Mouse (Mus musculus) ES-E14 (cell line): ENCODE measurements around the gene Ophn1.

Source experiments
- CHD2 ChIP-seq: IDR thresholded peaks from 2 replicates; pipeline ENCODE4 v1.6.1; 2014; ENCODE audit warnings: mild to moderate bottlenecking, low read depth, low read length, inconsistent platforms
- MAFK ChIP-seq: IDR thresholded peaks from 2 replicates; pipeline ENCODE4 v1.6.1; 2014; ENCODE audit warnings: mild to moderate bottlenecking, low read depth, low read length, inconsistent platforms; ENCODE audit not compliant: insufficient read depth
- ZNF384 ChIP-seq: IDR thresholded peaks from 2 replicates; pipeline ENCODE4 v1.6.1; 2012; ENCODE audit warnings: low read depth, low read length, inconsistent platforms

DNA sequence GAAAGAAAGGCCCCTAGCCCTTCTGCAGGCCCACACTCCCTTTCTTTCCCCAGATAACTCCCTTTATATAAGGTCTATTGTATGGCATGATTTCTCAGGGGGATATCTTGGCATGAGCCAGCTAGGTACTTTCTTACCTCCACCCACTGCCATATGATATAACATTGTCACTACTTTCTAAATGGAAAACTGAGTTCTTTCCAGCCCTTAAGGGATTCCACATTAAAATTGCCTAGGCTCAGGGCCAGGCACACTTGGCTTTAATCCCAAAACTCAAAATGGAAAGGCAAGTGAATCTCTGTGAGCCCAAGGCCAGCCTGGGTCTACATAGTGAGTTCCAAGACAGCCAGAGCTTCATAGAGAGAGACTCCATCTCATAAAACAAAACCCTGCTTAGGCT lies 183.1 kb downstream of the Ophn1 start:
- TF ChIP-seq ZNF384 (no peak), CHD2 (no peak), MAFK (no peak)
